Mouse (Mus musculus): ENCODE measurements around the gene Kif23.

The Kif23 gene

DNA sequence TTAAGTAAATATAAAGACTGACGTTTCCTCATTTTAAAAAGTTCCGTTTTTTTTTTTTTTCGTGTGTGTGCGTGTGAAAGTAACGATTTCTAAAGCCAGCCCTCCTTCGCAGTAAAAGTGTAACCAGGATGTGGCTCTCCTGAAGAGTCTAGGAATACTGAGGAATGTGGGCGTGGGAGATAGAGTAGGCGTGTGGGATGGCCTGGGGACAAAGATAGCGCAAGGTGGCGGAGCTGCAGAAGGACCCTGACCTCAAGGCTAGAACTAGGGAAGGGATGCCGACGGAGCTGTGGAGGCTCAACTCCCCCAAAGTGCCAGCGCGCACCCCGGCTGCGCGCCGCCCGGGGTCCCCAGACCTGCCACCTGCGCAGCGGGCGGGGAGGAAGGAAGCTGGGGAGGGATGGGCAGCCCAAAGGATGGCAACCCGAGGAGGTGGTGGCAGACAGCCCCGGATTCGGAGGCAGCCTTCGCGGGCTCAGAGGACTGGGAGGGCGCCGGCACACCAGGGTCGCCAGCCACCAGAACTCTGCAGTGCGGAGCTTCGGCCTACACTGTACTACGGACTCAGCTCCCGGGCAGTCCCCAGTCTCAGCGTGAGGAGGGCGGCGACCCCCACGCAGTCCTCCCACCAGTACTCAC, 482 bp downstream of the Kif23 start:
- DNase-seq: no peak

DNA sequence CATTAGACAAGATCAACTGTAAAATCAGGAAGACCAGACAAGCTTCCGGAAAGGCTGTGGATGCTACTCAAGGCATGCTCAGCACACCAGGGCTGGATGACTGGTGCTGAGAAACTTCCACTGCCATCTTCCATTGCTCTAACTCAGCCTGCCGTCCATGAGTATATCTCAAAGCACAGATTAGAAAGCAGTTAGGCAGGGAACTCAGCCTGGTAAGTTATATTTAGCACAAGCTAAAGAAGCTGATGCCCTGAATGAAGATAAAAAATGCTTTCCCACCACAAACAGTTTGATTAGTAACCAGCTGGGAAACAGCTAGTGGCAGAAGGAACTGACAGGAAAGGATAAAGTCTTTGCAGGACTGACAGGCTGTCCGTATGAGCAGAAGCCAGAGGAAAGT, 5.5 kb downstream of the Kif23 start:
- DNase-seq: no peak

DNA sequence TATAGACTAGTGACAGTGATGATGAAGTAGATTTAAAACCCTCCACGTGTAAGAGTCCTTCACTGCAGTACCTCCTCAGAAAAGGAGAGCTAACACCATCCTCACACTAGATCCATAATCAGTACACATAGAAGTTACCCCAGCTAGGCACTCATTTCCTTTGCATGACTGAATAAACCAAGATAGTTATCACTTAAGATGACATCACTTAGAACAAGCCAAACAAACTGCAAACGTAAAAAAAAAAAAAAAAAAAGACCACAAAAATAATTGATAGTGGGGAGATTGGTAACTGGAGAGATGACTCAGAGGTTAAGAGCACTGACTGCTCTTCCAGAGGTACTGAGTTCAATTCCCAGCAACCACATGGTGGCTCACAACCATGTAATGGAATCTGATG, 13.2 kb downstream of the Kif23 start:
- no peak for DNase-seq

DNA sequence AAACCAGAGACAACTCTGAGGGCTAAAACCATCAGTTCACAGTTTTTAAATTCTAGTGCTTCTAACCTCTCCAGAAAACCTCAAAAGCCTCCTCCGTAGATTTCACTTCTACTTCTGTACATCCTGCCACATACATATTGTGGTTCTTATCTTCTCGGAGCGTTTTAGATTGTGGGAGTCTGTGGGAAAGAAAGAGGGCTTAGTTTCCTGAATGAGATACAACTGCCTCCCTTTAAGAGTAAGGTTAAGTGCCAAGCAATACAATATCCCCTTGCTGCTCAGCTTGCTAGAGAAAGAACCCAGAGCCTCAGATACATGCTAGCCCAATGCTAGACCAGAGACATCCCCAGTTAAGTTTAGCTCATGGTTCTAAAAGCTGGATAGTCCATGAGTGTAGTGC, 14.6 kb downstream of the Kif23 start:
- no peak for DNase-seq

DNA sequence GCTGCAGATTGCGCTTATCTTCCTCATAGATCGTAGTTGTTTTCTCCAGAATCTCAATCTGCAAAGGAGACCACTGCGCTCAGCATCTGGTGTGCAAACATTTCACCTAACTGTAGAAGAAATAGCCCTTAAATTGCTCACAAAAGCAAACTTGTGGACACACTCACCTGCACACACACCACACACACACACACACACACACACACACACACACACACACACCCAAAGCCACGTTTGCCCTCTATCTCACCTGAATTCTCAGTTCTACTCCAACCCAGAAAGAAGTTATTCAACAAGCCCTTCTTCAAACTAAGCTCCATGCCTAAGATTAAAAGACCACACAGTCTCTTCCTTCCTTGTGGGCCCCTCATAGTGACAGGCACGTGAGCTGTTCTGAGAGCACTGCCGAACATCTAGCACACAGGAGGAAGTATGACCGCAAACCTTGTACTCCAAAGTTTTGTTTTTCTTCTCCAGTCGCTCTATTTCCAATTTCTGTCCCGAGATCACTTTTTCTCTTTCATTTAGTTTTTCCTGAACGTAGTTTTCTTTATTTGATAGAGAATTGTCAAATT, 21.4 kb downstream of the Kif23 start:
- DNase-seq: no peak

DNA sequence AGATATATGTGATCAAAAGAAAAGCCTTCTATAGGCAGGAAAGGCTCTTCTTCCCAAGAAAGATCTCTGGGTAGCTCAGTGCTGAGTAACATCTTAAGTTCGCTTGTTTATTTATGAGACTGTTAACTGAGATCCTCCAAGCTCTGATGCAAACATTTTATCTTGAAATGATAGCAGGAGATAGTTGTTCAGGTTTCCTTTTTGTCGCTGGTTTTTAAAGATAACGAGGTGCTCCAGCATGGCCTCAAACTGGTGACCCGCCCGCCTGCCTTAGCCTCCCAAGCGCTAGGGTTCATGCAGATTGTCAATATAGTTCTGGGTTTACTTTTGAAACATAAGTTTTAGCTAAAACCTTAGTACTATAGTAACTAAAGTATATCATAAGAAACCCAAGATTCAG, 26.2 kb downstream of the Kif23 start:
- no peak for DNase-seq

DNA sequence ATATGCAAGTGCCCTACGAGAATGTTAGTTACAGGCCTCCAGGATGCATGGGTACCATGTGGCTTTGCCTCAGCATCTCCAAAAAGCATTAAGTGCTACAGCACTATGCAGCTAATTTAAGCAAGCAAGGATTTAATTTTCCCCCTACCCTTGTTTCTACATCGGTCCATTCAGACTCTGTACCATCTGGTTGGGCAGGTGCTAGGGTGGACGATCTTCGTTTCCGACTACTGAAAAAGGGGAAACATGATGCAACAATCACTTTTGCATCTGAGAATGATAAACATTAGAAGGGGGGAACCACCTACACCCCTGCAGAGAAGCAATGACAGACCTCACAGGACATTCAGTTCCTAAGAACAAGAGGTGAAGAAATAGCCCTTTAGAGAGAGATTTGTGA, 27.1 kb downstream of the Kif23 start:
- no peak for DNase-seq

DNA sequence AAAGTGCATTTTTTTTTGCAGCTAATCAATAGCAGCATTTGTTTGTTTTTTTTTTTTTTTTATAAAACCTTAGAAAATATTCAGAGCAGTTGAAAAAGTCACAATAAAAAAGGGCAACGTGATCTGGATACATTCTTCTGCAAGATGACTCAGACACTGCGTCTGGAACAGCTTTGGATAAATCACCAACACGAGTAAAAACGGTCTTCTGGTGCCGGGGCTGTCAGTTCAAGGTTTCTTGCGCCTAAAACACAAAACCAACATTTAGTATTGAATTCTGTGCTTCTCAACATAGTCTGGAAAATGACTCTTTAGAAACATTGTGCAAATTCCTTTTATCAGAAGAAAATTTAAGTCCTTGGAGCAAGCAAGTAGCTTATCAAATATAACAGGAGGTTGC, 29.1 kb downstream of the Kif23 start:
- DNase-seq: no peak

DNA sequence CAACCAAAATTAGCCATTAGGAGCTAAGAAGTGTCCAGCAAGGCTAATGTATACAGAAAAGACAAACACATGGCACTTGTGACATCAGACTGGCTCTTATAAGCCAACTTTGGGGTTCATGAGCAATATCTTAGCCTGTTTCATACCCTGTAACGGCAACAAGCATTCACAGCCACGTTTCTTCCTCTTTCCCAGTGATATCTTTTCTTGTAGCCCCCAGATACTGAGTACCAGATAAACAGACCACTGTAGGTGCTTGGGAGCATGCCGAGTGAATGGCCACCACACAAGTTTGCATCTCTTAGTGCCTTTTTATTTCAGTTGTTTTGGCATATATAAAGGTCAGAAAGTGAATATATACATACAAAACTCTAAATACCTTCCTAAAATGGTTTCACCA, 29.6 kb downstream of the Kif23 start:
- no peak for DNase-seq

DNA sequence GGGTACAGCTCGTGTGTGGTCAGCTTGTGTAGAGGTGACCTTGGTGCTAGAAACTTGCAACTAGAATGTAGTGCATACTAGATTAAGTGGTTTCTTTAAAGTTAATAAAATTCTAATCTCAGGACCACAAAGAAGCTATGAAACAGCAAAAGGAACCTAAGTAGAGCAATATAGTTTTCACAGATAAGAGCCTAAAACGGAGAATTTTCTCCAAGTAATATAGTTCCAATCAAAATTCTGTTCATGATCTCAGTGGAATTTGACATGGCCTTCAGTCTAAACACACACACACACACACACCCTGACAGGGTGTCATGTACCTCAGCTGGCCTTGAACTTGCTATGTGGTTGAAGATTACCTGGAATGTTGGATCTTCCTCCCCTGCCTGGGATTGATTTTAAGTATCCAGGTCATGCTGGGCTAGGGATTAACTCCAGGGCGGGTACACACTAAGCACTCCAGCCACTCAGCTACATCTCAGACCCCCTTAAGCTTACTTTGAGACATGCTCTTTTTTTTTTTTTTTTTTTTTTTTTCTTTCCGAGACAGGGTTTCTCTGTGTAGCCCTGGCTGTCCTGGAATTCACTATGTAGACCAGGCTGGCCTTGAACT, 31.1 kb downstream of the Kif23 start:
- DNase-seq: no peak

DNA sequence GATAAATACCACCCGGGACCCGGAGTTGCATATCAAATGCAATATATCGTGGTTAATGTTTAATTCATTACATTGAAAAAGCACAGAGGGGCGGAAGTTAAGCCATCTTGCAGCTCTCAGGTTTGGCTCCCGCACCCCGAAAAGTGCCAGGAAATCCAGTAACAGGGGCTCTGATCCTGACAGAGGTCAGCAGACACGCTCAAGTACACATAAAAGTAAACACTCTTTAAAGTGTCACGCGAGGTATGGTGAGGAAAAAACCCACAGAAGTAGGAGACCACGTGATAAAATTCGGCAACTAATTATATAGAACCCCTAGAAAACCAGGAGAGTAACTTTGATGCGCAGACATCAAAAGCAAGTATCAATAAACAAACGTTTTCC, 31.7 kb downstream of the Kif23 start:
- DNase-seq: no peak

DNA sequence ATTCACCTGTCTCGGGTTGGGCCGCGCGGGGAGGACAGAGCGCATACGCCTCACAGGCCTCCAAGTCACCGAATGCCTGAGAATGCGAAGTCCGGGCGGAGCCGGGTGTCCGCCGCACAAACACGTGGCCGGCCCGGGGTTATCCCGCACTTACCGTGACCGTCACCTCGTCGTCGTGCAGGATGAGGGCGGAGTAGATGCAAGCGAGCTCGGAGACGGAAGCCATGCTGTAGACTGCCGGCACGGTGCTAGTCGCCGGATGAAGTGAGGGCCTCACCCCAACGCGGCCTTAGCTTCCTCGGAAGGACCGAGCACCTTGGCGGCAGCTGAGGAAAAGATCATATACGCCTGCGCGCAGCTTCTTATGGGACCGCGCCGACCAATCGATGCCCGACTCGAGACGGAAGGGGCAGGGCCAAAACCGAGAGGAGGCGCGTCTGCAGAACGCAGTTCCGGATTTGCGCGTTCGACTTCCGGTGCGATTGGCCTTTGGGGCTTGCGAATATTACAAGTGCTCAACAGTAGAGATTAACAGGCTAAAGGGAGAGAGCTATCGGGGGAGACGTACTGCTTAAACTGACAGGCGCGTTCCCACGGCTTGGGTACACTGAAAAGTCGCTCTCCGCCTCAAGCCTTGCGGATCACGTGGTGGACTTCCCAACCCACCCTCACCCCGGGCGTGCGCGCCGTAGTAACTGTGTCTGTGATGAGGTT, 32.2 kb downstream of the Kif23 start, which contains the start of gene Rplp1:
TSS of gene Rplp1 (minus strand) at position 340 of the 714 bp plus-strand sequence.
- peak; percentile 97 for DNase-seq

DNA sequence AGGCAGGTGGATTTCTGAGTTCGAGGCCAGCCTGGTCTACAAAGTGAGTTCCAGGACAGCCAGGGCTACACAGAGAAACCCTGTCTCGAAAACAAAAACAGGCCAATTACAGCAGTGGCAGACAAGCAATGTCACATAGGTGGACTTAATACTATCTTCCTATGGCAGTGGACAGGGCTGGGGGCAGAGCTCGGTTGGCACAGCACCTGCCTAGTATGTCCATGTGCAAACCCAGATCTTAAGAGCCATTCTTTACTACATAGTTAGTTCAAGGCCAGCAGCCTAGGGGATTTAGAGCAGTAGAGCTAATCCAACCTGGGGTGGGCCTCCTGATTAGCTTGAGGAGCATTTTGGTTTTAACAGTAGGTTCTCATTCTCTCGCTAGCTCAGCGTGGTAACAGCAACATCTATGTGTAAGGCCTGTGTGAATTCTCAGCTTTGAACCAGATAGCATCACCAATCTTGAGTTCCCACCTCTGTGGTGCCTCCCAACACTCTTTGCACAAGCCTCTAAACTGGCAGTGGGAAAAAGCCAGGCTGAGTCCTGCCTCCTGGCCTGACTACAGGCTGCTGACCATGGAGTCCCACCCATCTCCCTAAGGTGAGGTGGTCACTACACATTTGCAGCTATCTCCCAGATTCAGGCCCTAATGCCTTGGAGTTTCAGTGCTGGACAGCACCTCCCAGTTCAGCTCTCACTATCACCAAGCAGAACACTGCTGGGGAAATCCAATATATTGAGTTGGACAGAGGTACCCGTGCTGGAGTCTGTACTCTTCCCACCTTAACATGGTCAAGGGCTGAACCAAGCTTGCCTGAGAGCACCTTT, 35.1 kb downstream of the Kif23 start:
- no peak for DNase-seq

DNA sequence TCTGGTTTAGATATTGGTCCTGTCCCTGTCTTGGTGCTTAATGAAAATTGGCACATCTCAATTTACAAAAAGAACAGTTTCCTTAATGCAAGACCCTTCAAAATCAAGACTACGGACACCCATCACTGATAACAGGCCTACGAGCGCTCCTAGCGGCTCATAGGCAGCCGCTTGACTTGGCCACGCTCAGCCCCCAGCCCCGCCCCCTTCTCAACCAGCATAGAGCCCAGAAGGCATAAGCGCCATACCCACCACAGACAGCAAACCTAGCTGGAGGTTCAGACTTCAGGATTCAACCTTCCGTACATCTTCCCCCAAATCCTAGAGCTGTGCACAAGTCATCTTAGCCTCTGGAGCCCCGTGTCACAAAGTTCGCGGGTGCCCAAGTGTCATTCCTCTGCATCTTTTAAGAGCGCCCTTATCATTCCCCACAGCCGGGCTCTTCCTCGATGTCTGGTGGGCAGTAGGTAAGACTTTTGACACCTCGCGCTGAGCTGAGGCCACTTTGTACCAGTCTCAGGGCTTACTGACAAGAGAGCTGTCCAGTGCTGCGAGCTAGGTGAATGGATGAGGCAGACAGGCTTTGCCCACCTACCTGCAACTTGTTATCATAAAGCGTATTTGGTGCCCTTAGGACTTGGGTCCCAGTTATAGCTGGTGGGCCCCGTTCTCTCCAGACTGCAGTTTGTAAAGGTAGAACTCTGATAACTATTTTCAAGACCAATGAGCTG, 35.9 kb downstream of the Kif23 start:
- peak; percentile 70 for DNase-seq

DNA sequence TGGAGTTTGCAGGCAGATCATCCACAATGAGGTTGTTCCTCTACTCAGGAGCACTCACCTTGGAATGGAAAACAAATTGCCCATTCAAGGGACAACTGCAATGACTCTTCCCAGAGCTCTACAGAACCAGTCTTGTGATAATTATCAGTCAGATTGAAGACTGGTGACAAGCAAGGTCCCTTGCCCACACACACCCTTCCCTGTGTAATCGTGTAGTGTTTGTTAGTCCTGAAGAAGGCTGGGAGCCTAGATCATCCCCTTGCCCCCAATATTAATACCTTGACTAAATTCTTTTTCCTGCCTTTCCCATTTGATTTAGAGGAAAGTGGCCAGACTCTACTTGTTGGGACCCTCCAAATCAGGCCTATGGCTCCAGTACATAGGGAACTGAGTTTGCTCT, 36.9 kb downstream of the Kif23 start:
- DNase-seq: no peak

DNA sequence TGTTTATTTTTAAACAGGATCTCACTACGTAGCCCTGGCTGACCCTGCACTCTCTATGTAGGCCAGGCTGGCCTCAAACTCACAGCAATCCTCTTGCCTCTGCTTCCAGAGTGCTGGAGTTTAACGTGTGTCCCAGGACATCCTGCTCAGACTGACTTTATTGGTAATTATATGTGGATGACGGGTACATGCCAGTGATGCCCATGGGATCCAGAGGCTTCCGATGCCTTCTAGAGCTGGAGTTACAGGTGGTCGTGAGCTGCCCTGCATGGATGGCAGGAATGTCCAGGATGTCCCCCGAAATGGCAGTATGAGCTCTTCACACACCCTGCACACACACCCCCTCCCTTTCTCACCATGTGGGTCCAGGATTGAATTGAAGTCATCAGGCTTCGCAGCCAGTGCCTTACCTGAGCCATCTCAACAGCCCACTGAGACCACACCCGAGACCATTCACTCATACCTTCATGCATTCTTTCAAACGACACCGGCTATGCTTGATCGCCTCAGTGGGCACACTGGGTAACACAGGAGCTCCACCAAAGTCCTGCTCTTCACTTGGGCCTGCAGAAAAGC, 37.7 kb downstream of the Kif23 start:
- no peak for DNase-seq

DNA sequence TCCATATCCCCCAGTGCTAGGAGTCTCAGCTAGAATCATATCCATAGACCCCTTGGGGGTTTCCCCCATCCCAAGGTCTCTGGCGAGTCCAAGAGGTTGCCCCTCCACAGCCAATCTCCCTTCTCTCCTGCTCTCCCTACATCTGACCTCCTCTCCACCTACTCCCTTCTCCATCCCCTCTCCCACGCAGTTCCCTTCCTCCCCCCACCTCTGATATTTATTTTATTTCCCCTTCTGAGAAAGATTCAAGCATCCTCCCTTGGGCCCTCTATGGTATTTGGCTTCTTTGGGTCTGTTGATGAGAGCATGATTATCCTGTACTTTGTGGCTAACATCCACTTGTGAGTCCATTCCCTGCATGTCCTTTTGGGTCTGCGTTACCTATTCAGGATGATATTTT, 38.2 kb downstream of the Kif23 start:
- no peak for DNase-seq

DNA sequence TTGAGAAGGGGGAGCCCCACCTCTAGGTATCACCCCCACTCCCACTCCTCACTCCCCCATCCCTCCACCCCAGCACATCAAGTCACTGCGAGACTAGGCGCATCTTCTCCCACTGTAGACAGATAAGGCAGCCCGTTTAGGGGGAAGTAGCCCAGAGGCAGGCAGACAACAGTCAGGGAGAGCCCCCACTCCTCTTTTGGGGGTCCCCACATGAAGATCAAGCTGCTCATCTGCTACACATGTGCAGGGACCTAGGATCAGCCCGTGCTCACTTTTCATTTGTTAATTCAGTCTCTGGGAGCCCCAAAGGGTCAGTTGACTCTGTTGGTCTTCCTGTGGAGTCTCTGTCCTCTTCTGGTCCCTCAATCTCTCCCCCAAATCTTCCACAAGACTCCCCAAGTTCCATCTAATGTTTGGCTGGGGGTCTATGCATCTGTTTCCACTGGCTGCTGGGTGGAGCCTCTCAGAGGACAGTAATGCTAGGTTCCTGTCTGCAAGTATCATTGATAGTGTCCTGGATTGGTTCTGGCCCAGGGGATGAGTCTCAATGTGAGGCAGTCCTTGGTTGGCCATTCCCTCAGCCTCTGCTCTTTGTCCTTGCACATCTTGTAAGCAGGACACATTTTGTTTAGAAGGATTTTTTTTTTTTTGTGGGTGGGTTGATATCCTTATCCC, 38.8 kb downstream of the Kif23 start:
- DNase-seq: no peak

DNA sequence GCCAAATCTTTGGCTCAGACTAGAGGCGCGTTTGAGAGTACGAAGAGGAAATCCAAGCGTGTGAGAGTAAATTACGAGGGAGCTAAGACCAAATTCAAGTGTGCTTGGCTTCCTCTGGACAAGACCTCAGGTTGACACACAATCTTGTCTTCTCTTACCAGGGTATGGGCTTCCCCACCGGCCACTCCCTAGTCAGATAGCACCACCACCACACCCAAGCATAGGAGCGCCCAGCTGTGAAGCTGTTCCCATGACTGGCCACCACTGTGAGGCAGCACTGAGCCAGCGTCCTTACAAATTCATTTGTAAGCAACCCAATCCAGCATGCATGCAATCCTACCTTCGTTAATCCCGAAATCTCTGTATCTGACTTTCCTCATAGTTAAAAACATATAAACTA, 39.7 kb downstream of the Kif23 start:
- DNase-seq: peak; percentile 60

DNA sequence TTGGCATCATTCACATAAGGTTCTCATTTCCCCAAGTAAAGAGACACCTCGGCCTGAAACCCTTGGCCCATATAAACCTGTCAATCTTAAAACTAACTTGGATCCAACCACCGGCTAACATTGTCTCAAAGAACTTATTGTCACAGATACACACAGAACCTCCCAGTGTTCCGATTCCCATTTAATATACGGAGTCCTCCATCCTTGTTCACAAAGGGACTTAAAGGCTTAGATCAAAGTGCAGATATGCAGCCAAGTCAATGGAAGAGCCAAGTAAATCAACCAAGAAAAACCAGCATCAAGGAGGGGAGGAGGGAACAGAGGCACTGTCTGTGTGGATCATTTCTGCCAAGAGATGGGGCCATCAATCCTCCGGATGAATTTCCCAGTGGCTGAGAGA, 41.0 kb downstream of the Kif23 start:
- DNase-seq: no peak

DNA sequence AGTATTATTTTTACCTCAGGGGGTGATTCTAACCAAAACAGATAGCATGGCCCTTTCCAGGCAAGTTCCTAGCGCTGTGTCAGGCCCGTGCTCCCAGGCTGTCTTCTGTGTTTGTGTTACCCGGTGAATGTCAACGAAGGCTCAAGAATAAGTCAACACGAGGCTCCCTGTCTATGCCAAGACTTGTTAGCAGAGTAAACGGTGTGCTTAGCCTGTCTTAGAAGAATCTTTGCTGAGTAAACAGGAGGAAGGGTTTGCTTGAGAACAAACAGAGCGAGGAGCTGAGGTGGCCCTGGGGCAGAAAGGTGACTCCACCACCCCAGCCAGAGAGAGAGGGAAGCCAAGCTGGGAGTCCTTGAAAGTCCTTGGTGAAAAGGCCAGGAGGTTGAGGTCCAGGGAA, 42.4 kb downstream of the Kif23 start:
- no peak for DNase-seq

DNA sequence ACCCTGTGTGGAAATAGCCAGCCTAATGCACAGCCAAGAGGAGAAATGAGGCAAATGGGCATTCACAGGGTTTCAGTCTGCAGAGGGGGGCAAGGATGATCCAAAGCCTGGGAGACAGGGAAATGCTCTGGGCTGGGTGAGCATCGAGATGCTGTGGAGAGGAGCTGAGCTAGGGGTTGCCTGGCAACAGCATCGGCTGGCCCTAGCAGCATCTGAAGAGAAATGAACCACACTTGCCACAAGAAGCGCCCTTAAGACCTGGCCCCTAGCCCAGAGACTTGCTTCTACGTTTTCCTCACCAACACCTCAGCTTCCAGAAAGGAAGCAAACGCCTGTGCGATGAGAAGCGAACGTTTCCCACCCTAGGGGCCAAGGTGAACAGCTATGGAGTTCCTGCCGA, 44.1 kb downstream of the Kif23 start:
- DNase-seq: no peak
